Mouse (Mus musculus): ENCODE data around the gene Intu.

- TF ChIP-seq CTCF (IDR thresholded peaks at IDR 0.05; ENCODE audit: borderline replicate concordance, insufficient read depth, low read length) (no peak), POLR2A (IDR thresholded peaks at IDR 0.05; ENCODE audit: low read depth, low read length) (no peak)
Observed at GRCm38 (mm10) chr3:40698834-40699233, 167.7 kb downstream of the Intu start.

All from embryonic fibroblast, embryonic 13.5 days (primary cell).